Mouse (Mus musculus): ENCODE results near the gene Sart3.
"Not testable (repeated sequence)": the region's sequence is repeated elsewhere in the genome, so short reads cannot be mapped to it uniquely, and the experiment has no call there.

Gene Sart3

GRCm38 (mm10) chr5:113772450-113772895 is at the start of gene Sart3, which contains the start of gene Iscu:
Sart3 (minus strand) TSS chr5:113772510.
Iscu (plus strand) TSS chr5:113772748.
- DNase-seq: peak; percentile 96

GRCm38 (mm10) chr5:113818572-113818971 is 46.3 kb upstream of the Sart3 start:
- no peak for DNase-seq

GRCm38 (mm10) chr5:113815638-113816152 is 43.4 kb upstream of the Sart3 start:
- peak; percentile 89 for DNase-seq

GRCm38 (mm10) chr5:113815041-113815389 is 42.7 kb upstream of the Sart3 start:
- no peak for DNase-seq

GRCm38 (mm10) chr5:113814111-113815040 is 42.1 kb upstream of the Sart3 start:
- no peak for DNase-seq

- DNase-seq: peak; percentile 51
Observed at GRCm38 (mm10) chr5:113813608-113814007, 41.3 kb upstream of the Sart3 start.

- DNase-seq: no peak
Observed at GRCm38 (mm10) chr5:113812638-113813037, 40.3 kb upstream of the Sart3 start.

GRCm38 (mm10) chr5:113811824-113812420 is 39.6 kb upstream of the Sart3 start:
- DNase-seq: not testable (repeated sequence)

GRCm38 (mm10) chr5:113810111-113810510 is 37.8 kb upstream of the Sart3 start:
- no peak for DNase-seq

- DNase-seq: no peak
Observed at GRCm38 (mm10) chr5:113808177-113808576, 35.9 kb upstream of the Sart3 start.

GRCm38 (mm10) chr5:113807712-113808111 is 35.4 kb upstream of the Sart3 start:
- no peak for DNase-seq

GRCm38 (mm10) chr5:113806414-113806813 is 34.1 kb upstream of the Sart3 start:
- DNase-seq: no peak

GRCm38 (mm10) chr5:113805301-113805700 is 33.0 kb upstream of the Sart3 start:
- DNase-seq: no peak

- DNase-seq: no peak
Observed at GRCm38 (mm10) chr5:113804395-113804966, 32.2 kb upstream of the Sart3 start.

- peak; percentile 64 for DNase-seq
Observed at GRCm38 (mm10) chr5:113800280-113800679, 28.0 kb upstream of the Sart3 start, which contains the start of gene Tmem119. Tmem119 (minus strand) TSS chr5:113800516.

- DNase-seq: no peak
Observed at GRCm38 (mm10) chr5:113799691-113800090, 27.4 kb upstream of the Sart3 start.

- DNase-seq: no peak
Observed at GRCm38 (mm10) chr5:113798525-113798924, 26.2 kb upstream of the Sart3 start.

GRCm38 (mm10) chr5:113797149-113797882 is 25.0 kb upstream of the Sart3 start:
- no peak for DNase-seq

- DNase-seq: peak; percentile 68
Observed at GRCm38 (mm10) chr5:113796401-113797148, 24.3 kb upstream of the Sart3 start.

- DNase-seq: no peak
Observed at GRCm38 (mm10) chr5:113791197-113792095, 19.1 kb upstream of the Sart3 start.

Data from liver (tissue).